ENCODE assay signal across 17 mouse cellular contexts in genomic region chr2:155527367-155527766, GRCm38 (mm10). TPM values are rescaled to one million over a fixed set of nuclear protein-coding genes. Genes with fewer than 3 reads are reported as not detected.
"Had no signal": no experiment of that assay in that cellular context is flagged by ENCODE, and none has a peak within 500 bp of the region (broad histone marks: within the 10 kb centered on the region; RNA-seq: fewer than 3 reads in every experiment).

No protein-coding gene starts in this region.

- H3K36me3 ChIP-seq: midbrain, embryonic 10.5 days; midbrain, embryonic 13.5 days; neural tube, embryonic 13.5 days had no signal

- H3K9me3 ChIP-seq: liver, embryonic 15.5 days; midbrain, embryonic 10.5 days; midbrain, embryonic 13.5 days; neural tube, embryonic 13.5 days had no signal

- DNase-seq: kidney, adult 2 months; kidney, postnatal 25 days; lung, adult 2 months; lung, postnatal 14 days; lung, postnatal 4 days; thymus, adult 18-20 months; thymus, postnatal 36 days had no signal

- ATAC-seq: intestine, postnatal 0 days; midbrain, embryonic 13.5 days; midbrain, embryonic 16.5 days had no signal

- H3K27me3 ChIP-seq: liver, embryonic 15.5 days; midbrain, embryonic 13.5 days; neural tube, embryonic 13.5 days had no signal

- H3K4me1 ChIP-seq: midbrain, embryonic 10.5 days; midbrain, embryonic 13.5 days; neural tube, embryonic 13.5 days had no signal

- H3K4me3 ChIP-seq: left cerebral cortex, adult 2 months; liver, embryonic 15.5 days; midbrain, embryonic 10.5 days; midbrain, embryonic 13.5 days; myocyte; neural tube, embryonic 13.5 days had no signal

RNA-seq across cellular contexts. Expression of gene Ggt7, which starts 9.3 kb away (rescaled TPM):
- total RNA-seq: megakaryocyte, adult 5-6 weeks; neutrophil, adult 5-6 weeks had no signal
